Mouse (Mus musculus): Measurements from ENCODE around the gene Cdc7. TPM values are rescaled to one million over a fixed set of nuclear protein-coding genes. Genes with fewer than 3 reads are reported as not detected.

The Cdc7 gene
- polyA plus RNA-seq, 1 experiment from 2014 or later = 63.7 TPM

Other genes starting within 250 kb of the Cdc7 start
- 3.0 TPM in 2 replicates for gene Hfm1, start 38.0 kb upstream of the Cdc7 start, polyA plus RNA-seq (2016; fragmentation: Nextera tagmentation; extraction: Ambion mirVana)

Measured in embryonic facial prominence, embryonic 10.5 days (tissue).